Mouse (Mus musculus): Measurements from ENCODE around the gene Adcy10. TPM values are rescaled to one million over a fixed set of nuclear protein-coding genes. Genes with fewer than 3 reads are reported as not detected.

Adcy10 gene
- polyA plus RNA-seq, 1 experiment from 2014 or later = 0.23 TPM

DNA sequence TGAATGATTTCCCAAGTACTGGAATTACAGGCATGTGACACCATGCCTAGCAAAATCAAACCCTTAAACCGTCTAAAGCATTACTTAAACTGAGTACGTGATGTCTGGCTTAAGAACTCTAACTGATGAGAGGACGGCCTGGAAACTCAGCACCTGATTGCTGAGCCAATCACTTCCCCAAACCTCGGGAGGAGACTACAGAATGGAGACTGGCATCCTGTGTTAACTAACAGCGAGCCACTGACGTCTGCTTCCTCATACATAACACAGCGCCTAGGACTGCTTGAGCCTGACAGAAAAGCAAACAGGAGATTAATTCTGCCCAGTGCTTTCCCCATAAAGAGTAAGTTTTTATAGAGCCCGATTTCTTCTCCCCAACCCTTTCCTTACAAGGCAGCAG lies 119.2 kb downstream of the Adcy10 start:
- 67% methylated on average over 8 of the region's 8 CpGs for WGBS

DNA sequence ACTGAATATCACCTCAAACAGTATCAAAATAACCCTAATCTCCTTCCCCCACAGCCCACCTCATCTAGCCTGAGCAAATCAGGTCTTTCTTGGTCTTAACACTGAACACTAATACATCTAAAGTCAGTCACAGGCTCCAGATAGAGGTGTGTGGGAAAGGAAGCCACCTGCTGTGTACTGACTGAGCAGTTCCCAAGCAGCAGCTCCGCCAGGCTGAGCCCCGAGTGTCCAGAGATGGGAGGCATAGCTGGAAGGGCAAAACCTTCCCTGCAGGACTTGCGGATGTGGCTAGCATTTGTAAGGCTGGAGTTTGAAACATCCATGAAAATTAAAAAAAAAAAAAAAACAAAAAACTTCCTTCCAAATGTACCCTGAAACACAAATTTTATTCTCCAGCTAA lies 120.1 kb downstream of the Adcy10 start:
- Histone ChIP-seq H3K4me2 (no peak overlapping the region), H3K9ac (ENCODE audit: low read depth, low read length) (no peak overlapping the region), H3K4me3 (ENCODE audit: low read depth, low read length) (no peak overlapping the region), H3K27ac (ENCODE audit: low read depth, low read length) (no peak overlapping the region), H3K27me3 (replicated peaks; ENCODE audit: control insufficient read depth, insufficient read depth, low read length) (no peaks in the 10 kb centered on the region), H3K9me3 (ENCODE audit: control insufficient read depth, low read length) (no peaks in the 10 kb centered on the region), H3K4me1 (replicated peaks; ENCODE audit: control insufficient read depth, insufficient read depth, low read length) (peaks cover 5% of the 10 kb centered on the region), H3K36me3 (ENCODE audit: control insufficient read depth, insufficient read depth, low read length) (peaks cover 13% of the 10 kb centered on the region)
- 89% methylated on average over 3 of the region's 3 CpGs for WGBS
- DNase-seq (ENCODE audit: low spot score) (no peak), ATAC-seq (replicated peaks; ENCODE audit: low FRiP score) (no peak)

More for the DNA sequence above, 119.2 kb downstream of the Adcy10 start:
- no peak overlapping the region for H3K27ac ChIP-seq (ENCODE audit: low read depth, low read length)
- peaks cover 13% of the 10 kb centered on the region for H3K36me3 ChIP-seq (ENCODE audit: control insufficient read depth, insufficient read depth, low read length)
- no peak overlapping the region for H3K9ac ChIP-seq (ENCODE audit: low read depth, low read length)
- H3K4me3 ChIP-seq (ENCODE audit: low read depth, low read length) = no peak overlapping the region
- no peaks in the 10 kb centered on the region for H3K4me1 ChIP-seq (replicated peaks; ENCODE audit: control insufficient read depth, insufficient read depth, low read length)
- no peaks in the 10 kb centered on the region for H3K9me3 ChIP-seq (ENCODE audit: control insufficient read depth, low read length)
- no peak for ATAC-seq (replicated peaks; ENCODE audit: low FRiP score)
- no peak for DNase-seq (ENCODE audit: low spot score)
- no peaks in the 10 kb centered on the region for H3K27me3 ChIP-seq (replicated peaks; ENCODE audit: control insufficient read depth, insufficient read depth, low read length)
- no peak overlapping the region for H3K4me2 ChIP-seq

DNA sequence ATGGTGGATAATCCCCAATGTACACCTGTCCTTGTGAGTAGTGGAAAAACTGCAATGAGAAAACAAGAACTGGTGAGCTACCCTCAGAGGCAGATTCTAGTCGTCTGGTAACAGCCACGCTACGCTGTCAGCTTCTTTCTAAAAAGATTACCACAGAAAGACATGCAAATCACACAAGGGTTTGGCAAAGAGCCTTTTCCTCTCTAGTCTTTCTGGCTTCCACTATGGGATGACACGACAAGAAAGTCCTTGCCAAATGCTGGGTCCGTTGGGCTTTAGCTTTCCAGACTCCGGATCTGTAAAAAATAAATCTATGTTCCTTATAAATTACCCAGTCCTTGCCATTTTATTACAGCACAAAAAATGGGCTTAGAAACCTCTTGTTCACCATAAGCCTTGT lies 120.8 kb downstream of the Adcy10 start:
- WGBS = 93% methylated on average over 6 of the region's 6 CpGs
- H3K27me3 ChIP-seq (replicated peaks; ENCODE audit: control insufficient read depth, insufficient read depth, low read length) = no peaks in the 10 kb centered on the region
- H3K4me2 ChIP-seq = no peak overlapping the region
- no peak overlapping the region for H3K9ac ChIP-seq (ENCODE audit: low read depth, low read length)
- H3K27ac ChIP-seq (ENCODE audit: low read depth, low read length) = no peak overlapping the region
- H3K4me1 ChIP-seq (replicated peaks; ENCODE audit: control insufficient read depth, insufficient read depth, low read length) = peaks cover 7% of the 10 kb centered on the region
- H3K36me3 ChIP-seq (ENCODE audit: control insufficient read depth, insufficient read depth, low read length) = peaks cover 13% of the 10 kb centered on the region
- H3K9me3 ChIP-seq (ENCODE audit: control insufficient read depth, low read length) = no peaks in the 10 kb centered on the region
- ATAC-seq (replicated peaks; ENCODE audit: low FRiP score) = no peak
- DNase-seq (ENCODE audit: low spot score) = no peak
- no peak overlapping the region for H3K4me3 ChIP-seq (ENCODE audit: low read depth, low read length)

DNA sequence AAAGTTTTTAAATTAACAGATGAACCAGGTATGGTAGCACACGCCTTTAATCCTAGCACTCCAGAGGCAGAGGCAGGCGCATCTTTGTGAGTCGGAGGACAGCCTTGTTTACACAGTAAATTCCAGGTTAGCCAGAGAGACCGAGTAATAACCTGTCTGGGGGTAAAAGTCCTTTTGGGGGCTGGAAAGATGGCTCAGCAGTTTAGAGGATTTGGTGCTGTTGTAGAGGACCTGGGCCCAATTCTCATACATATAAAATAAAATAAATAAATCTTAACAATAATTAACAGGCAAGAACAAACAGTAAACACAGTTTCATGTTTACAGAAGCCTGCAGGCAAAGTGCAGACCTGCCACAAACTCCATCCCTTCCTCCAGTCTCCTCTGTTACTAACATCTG lies 123.9 kb downstream of the Adcy10 start:
- H3K27me3 ChIP-seq (replicated peaks; ENCODE audit: control insufficient read depth, insufficient read depth, low read length) = no peaks in the 10 kb centered on the region
- no peak overlapping the region for H3K4me3 ChIP-seq (ENCODE audit: low read depth, low read length)
- no peak for ATAC-seq (replicated peaks; ENCODE audit: low FRiP score)
- no peaks in the 10 kb centered on the region for H3K9me3 ChIP-seq (ENCODE audit: control insufficient read depth, low read length)
- WGBS = 76% methylated on average over 4 of the region's 4 CpGs
- DNase-seq (ENCODE audit: low spot score) = no peak
- no peak overlapping the region for H3K9ac ChIP-seq (ENCODE audit: low read depth, low read length)
- H3K4me1 ChIP-seq (replicated peaks; ENCODE audit: control insufficient read depth, insufficient read depth, low read length) = peaks cover 7% of the 10 kb centered on the region
- no peak overlapping the region for H3K4me2 ChIP-seq
- H3K27ac ChIP-seq (ENCODE audit: low read depth, low read length) = no peak overlapping the region
- H3K36me3 ChIP-seq (ENCODE audit: control insufficient read depth, insufficient read depth, low read length) = peaks cover 8% of the 10 kb centered on the region; the same call in 1 of the 2 replicates

DNA sequence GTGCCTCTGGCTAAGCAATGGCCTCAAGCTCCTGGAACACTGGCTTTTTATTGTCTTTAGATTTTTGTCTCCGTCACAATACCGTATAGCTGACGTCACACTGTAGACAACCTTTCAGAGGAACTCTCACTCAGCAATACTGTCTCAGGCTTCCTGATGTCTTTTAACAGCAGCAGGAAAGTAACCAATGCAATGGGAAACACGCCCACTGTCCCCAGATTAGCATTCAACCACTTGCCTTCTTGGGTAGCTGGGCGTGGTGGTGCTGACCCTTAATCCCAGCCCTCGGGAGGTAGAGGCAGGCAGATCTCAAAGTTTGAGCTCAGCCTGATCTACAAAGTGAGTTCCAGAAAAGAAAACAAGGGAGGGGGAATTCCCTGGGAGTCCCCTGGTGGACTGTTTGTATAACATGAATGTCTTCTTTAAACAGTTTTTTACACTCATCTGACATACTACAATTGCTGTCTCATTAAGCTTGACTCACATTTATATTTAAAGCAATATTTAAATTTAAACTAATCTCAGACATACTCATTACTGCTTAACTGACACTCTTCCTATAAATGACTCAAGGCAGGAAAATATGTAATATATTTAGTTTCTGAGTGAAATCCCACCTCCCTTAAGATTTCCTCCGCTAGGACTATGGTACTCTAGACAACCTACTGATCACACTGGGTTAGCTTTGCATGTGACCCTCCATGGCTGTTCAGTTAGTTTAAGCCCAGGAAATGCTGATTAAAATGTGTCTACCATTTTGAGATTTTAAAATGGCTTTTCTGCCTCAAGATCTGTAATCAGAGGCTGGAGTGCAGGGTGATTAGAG lies 124.7 kb downstream of the Adcy10 start:
- Histone ChIP-seq H3K4me3 (ENCODE audit: low read depth, low read length) (no peak overlapping the region), H3K9ac (ENCODE audit: low read depth, low read length) (no peak overlapping the region), H3K4me2 (no peak overlapping the region), H3K4me1 (replicated peaks; ENCODE audit: control insufficient read depth, insufficient read depth, low read length) (peaks cover 7% of the 10 kb centered on the region), H3K36me3 (ENCODE audit: control insufficient read depth, insufficient read depth, low read length) (peaks cover 4% of the 10 kb centered on the region; the same call in 1 of the 2 replicates), H3K9me3 (ENCODE audit: control insufficient read depth, low read length) (no peaks in the 10 kb centered on the region), H3K27ac (ENCODE audit: low read depth, low read length) (0 out of 2 replicates have a peak overlapping the region, but pooled peaks have one; percentile 28), H3K27me3 (replicated peaks; ENCODE audit: control insufficient read depth, insufficient read depth, low read length) (no peaks in the 10 kb centered on the region)
- WGBS = 49% methylated on average over 7 of the region's 7 CpGs
- ATAC-seq (replicated peaks; ENCODE audit: low FRiP score) = no peak
- DNase-seq (ENCODE audit: low spot score) = no peak

DNA sequence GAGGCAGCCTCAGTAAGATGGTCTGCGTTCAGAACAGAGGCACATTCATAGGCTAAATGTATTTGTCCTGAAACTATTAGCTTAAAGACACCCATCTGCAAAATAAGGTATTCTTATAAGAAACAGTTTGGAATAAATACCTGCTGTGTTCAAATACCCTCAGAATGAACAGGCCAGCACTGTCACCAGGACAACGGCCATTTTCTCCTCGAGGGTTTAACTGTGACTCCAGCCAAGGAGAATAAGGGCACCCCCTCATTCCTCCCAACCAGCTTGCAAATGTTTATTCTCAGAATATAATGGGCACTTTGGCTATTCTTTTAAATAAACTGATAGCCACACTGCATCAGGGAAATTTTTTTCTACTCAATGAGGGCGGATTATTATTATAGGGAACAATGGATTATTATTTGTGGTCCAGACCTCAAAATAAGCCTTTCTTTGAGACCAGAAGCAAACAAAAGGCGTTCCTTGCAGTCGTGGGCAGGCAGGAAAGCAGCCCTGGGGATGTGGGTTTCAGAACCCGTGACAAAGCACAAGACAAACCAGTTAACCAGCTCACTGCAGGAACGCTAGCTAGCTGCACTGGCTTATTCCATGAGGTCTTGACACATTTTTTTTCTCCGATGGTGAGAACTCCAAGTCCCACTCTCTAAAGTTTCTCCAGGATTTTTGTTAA lies 125.5 kb downstream of the Adcy10 start:
- DNase-seq (ENCODE audit: low spot score) = no peak
- Histone ChIP-seq H3K9ac (ENCODE audit: low read depth, low read length) (no peak overlapping the region), H3K36me3 (ENCODE audit: control insufficient read depth, insufficient read depth, low read length) (peaks cover 7% of the 10 kb centered on the region; the same call in 1 of the 2 replicates), H3K4me2 (no peak overlapping the region), H3K27ac (ENCODE audit: low read depth, low read length) (no peak overlapping the region; the same call in 1 of the 2 replicates), H3K4me1 (replicated peaks; ENCODE audit: control insufficient read depth, insufficient read depth, low read length) (peaks cover 7% of the 10 kb centered on the region), H3K27me3 (replicated peaks; ENCODE audit: control insufficient read depth, insufficient read depth, low read length) (no peaks in the 10 kb centered on the region), H3K4me3 (ENCODE audit: low read depth, low read length) (no peak overlapping the region), H3K9me3 (ENCODE audit: control insufficient read depth, low read length) (no peaks in the 10 kb centered on the region)
- WGBS = 66% methylated on average over 9 of the region's 9 CpGs
- ATAC-seq (replicated peaks; ENCODE audit: low FRiP score) = no peak

DNA sequence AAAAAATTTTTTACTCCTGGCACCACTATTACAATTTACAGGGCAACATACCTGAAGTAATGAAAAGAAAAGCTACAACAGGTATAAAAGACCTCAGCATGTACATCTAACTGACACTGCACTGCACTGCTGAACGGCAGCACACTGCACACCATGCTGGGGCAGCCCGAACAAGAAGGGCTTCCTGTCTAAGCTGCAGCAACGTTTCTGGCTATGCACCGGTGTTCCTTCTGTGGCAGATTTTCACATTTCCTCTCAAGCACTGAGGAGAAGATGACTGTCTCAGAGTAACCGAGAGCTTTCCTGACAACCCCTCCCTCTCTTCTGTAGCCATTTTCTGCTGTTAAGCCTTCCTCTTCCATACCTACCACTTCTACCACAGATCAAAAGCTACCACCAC lies 127.7 kb downstream of the Adcy10 start:
- WGBS = 39% methylated on average over 5 of the region's 5 CpGs
- peaks cover 11% of the 10 kb centered on the region for H3K4me1 ChIP-seq (replicated peaks; ENCODE audit: control insufficient read depth, insufficient read depth, low read length)
- ATAC-seq (replicated peaks; ENCODE audit: low FRiP score) = no peak

DNA sequence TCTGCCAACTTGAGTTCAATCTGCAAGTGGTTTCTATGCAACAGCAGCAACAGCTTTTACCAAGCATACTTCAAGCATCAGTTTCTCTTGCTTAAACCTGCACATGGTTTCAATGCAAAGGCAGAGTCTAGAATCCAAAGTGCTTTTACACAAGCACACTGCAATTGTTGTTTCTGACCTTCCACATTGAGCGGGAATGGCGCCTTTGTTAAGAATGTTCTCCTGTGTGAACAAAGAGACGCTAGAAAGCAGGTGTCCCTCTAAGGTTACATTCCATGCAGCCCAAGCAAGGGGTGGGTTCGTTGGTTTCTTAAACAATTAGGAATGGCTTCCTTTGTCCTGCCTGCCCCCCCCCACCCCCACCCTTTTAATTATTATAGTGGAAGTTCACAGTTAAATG lies 128.9 kb downstream of the Adcy10 start:
- 85% methylated on average over 4 of the region's 4 CpGs for whole genome bisulfite sequencing
- 0 out of 2 replicates have a peak, but pooled peaks cover 3% of the 10 kb centered on the region for H3K36me3 ChIP-seq (ENCODE audit: control insufficient read depth, insufficient read depth, low read length)
- no peak overlapping the region for H3K27ac ChIP-seq (ENCODE audit: low read depth, low read length)
- H3K4me2 ChIP-seq = no peak overlapping the region
- no peak for ATAC-seq (replicated peaks; ENCODE audit: low FRiP score)
- H3K27me3 ChIP-seq (replicated peaks; ENCODE audit: control insufficient read depth, insufficient read depth, low read length) = no peaks in the 10 kb centered on the region
- H3K9ac ChIP-seq (ENCODE audit: low read depth, low read length) = no peak overlapping the region
- no peak overlapping the region for H3K4me3 ChIP-seq (ENCODE audit: low read depth, low read length)
- H3K9me3 ChIP-seq (ENCODE audit: control insufficient read depth, low read length) = no peaks in the 10 kb centered on the region
- H3K4me1 ChIP-seq (replicated peaks; ENCODE audit: control insufficient read depth, insufficient read depth, low read length) = peaks cover 18% of the 10 kb centered on the region
- no peak for DNase-seq (ENCODE audit: low spot score)

More for the DNA sequence above, 127.7 kb downstream of the Adcy10 start:
- Histone ChIP-seq H3K4me3 (ENCODE audit: low read depth, low read length) (no peak overlapping the region), H3K9me3 (ENCODE audit: control insufficient read depth, low read length) (no peaks in the 10 kb centered on the region), H3K9ac (ENCODE audit: low read depth, low read length) (no peak overlapping the region), H3K4me2 (no peak overlapping the region), H3K36me3 (ENCODE audit: control insufficient read depth, insufficient read depth, low read length) (0 out of 2 replicates have a peak, but pooled peaks cover 3% of the 10 kb centered on the region), H3K27me3 (replicated peaks; ENCODE audit: control insufficient read depth, insufficient read depth, low read length) (no peaks in the 10 kb centered on the region), H3K27ac (ENCODE audit: low read depth, low read length) (no peak overlapping the region)
- no peak for DNase-seq (ENCODE audit: low spot score)
